Mouse (Mus musculus) spleen, postnatal 14 days (tissue): ENCODE results near the gene Polg.

Experiments
- DNase-seq, 2 experiments: peaks; one replicate each; pipeline ENCODE4 v3.0.0; 2021 to 2022; ENCODE audit warnings: low spot score in 2 of 2

Polg gene

DNA sequence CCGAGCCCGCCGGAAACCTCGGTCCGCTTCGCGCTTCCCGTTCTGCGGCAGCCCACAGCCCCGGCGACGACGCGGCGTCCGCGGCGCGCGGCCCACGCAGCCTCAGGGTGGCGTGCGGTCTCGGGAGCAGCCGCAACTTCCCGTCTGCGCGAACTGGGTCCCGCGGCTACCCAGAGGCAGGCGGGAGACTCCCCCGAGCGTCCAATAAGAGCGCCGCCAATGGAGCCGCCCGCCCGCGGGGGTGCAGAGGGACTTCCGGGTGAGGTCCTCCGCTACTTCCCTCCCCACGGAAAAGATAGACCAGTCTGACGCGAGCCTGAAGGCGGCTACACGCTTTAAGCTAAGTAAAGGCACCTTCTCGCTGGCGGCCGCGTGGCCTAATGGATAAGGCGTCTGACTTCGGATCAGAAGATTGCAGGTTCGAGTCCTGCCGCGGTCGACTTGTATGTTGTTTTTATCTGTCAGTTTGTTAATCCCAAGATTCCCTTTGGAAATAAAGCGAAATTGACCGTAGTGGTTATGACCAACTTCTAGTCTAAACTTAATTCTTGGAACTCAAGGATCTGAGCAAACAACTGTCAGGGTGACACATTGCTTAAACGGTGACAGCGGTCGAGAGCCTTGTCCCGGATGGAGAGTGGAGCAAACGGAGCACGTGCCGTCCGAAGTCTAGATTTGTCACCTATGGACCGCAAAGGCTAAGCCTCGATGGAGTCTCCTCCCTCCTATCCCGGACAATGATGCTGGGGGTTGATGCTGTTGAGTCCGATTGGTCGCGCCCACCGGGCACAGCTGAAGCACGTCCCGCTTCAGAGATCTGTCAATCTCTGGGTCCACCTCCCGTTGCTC, at the start of gene Polg:
Gene Polg, minus strand, starts transcription at position 310 of the 849 bp plus-strand sequence.
- DNase-seq = peak; percentile 97 to 98

DNA sequence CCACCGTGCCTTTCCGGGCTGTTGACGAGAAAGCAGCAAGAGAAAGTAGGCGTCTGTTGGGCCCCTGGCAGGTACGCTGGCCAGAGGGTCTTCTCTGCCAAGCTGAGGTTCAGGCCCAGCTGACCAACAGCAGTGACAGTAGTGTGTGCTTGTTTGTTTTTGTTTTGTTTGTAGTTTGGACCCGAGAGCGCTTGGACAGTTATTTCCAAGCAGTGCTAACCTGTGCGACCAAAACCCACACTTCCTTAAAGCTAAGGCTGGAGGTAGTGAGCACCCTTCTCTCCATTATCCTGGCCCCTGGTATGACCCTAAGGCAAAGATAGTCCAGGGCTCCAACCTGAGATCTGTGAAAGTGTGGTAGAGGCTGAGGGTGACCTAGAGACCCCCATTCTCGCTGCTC, 49.7 kb upstream of the Polg start:
- DNase-seq = no peak

DNA sequence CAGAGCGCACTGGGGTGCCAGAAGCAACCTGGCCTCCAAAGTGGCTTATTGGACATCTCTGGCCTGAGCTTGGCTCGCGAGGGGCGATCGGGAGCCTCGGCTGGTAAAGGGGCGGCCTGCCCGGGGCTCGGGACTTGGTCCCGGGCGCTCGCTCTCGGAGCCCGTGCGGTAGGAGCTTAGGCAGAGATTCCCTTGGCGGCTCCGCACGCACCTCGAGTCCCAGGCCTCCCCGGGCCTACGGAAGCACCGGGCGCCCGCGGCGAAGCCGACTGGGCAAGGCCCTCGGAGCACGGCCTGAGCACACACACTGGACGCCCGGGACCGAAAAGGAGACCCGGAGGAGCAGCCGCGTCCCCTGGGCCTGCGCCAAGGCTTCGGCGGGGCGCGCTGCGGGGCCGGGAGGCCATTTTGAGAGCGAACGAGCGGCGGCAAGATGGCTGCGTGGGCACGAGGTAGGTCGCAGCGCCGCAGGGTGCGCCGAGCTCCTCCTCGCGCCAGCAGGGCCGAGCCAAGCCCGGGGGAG, 49.1 kb upstream of the Polg start:
- no peak for DNase-seq

DNA sequence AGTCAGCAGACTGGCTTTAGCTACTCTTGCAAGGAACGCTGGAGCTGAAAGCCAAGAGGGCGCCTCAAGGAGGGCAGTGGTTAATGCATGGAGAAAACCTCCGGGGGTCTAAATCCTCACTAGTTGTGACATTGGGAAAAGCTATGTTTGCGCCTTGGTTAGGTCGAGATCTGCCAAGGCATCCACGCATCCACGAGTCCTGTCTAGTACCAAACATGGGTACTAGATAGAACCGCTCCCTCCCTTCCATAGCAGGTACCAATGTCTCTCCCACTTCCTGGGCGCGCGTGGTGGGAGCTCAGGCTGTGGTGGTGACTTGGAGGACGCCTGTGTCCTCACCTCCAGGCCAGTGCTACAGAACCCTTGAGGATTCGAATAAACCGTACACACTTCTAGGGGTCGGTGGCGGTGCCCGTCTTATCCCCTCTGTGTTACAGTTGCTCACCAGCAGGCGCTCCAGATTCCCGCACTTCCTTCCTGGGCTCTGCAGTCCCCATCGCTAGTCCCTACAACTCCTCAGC, 48.3 kb upstream of the Polg start:
- DNase-seq = no peak

DNA sequence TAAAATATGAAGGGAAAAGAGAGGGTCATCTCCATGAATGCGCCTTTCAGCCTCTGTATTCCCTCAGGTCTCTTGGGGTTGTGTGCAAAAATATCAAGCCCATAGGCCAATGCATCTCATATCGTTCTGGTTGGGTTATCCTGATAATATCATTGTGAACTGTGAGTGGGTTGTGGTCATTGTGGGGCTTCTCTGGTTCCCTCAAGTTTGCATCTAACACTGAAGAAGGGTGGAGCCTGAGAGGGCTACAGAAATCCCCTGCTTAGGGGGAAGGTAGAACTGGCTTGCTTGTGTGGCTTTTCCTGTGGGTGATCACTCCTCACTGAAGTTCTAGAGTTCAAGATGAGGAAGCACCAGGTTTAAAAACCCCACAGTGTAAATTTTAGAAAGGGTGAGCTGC, 47.3 kb upstream of the Polg start:
- DNase-seq = no peak

DNA sequence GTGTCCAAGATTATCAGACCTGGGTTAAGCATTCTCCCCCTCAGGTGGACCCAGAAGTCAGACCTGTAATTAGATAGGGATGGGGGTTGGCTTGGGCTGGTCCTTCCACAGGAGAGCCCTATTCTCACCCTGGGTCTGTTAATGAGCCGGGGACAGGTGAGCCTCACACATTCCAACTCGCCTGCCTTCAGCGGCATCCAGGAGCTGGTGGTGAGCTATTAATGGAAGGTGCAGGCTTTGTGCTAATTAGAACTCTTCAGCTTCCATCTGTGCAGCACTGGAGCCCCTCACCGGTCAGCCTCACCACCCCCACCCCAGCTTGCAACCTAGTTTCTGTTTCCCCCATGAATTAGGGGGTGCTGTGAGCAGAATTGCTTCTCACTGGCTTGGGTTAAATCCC, 46.3 kb upstream of the Polg start:
- no peak for DNase-seq

DNA sequence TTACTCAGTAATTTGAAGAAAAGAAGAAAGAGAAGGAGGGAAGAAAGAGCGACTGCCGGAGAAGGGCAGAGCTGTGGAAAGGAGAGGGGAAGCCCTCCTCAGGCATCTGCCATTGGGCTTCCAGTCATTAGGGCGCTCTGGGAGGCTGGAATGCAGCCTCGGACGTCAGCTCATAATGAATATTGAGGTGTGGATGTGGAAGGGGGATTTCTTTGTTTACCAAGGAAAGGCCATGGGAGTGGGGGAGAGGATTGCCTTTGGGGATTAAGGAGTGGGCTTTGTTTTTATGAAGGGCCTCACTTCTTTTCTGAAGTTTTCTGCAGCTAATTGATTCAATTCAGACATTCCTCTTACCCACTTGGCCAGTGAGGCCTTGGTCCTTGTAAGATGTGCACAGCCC, 45.5 kb upstream of the Polg start:
- no peak for DNase-seq

DNA sequence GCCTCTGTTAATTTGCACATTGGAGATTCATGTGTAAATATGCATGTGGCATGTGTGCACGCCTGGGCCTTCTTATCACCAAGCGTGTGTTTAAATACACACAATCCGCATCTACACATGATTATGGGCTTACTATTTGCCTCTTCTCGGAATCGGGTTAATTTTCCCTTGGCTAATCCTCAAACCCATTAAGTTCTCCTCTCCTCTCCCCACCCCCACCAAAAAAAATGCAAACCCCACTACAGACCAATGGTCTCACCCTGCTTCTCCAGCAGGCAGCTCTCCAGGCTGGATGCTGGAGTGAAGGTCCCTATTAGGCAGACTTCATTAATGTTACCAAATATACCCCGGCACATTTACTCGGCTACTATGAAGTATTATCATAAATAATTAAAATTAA, 45.0 kb upstream of the Polg start:
- DNase-seq = no peak

DNA sequence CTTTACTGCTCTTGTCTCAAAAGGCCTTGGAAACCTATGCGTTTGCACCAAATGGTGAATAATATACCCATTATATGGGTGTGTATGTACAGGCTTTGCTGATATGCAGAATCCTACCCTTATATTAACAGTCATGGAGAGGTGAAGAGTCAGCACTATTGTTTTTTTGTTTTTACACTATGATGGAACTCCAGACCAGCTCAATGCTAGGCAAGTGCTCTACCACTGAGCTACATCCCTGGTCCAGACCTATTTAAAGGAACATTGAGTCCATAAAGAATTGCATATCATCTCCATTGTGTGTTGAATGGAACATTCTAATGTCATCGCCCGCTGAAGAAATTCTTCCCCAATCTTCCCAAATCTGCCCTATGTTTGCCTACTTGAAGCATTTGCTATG, 44.5 kb upstream of the Polg start:
- no peak for DNase-seq

DNA sequence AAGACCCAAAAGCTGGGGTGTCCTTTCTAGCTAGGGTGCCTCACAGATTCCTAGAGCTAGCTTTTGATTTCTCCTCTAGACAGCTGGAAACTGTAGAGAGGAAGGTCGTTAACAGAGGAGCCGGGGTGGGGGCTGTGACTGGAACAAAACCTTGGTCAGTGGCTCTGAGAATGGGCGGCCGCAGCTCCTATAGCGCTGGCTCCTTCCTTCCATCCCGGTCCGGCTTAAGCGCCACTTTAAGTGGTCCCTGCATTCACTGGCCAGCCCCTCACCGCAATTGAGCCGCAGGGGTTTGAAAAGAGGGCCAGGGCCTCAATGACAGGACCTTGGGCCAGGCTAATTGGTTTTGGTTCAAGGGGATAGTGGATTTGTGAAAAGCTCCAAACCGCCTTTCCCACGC, 43.5 kb upstream of the Polg start:
- no peak for DNase-seq

DNA sequence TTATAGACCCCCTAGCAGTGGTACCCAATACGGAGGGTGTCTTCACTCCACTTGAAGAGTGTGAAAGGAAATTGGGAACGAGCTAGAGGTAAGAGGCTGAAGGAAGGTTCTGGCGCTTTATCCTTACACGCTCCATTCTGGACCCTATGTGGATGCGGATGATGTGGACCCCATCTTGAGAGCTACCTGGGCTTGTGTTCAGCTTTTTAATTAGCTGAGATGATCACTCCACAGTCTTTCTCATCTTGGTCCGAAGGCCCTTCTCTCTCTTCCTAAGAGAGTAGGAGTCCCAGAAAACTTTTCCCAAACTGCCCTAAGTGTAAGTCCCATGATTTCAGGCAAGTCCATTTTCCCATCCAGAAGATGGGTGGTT, 43.1 kb upstream of the Polg start:
- DNase-seq = no peak

DNA sequence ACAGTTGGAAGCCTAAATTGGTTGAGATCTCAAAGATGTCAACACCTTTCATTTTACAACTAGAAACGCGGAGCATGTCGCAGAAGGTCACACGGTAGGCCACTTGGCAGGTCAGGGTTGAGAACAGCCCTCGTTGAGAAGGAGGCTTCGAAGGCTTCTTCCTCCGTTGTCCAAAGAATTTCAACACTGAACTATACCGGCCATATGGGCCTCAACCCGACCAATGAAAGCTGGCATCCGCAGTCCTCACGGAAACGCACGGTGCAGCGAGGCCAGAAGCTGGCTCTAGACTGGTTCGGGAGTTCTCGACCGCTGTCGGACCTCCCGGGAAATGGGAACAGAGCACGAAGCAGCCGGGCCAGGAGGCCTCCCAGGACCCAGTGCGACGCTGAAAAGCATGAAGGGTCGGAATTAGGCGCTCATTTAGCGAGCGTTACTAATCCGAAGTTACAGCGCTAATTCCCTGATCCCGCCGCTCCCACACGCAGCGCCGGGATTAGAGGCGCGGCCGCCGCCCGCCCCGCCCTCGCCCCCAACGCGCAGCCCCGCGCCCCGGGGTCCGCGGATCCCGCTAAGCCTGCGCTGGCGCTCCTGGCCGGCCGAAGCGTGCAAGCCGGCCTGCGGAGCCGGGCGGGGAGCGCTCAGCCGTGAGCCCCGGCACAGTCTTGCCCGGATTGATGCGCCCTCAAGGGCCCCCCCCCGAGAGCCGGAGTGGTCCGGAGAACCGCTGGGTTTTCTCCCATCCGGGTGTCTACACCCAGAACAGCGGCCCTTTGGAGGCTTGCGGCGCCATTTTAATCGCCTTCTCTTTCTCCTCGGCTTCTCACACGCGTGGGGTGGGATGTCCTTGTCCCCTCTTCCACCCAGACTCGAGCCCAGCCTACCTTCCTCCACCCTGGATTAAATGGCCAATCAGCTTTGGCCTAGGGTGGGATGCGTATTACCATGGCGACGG, 42.4 kb upstream of the Polg start:
- DNase-seq = no peak

DNA sequence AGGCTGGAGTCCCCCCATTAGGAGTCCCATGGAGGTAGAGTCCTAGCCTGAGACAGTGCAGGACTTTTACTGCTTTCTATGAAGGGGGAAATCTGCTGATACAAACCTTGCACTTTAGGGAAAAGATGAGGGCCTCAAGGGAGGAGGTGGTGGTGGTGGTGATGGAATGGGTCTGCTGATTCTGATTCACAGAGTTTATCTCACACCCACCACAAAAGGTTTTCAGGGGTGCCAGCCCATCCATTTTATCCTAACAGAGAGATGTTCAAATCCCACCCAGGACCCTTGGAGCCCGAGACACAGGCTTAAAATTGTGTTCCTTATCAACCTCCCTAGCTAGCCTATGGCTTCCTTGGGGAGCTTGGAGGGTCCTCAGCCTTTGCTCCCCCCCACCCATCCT, 41.6 kb upstream of the Polg start:
- DNase-seq = no peak

DNA sequence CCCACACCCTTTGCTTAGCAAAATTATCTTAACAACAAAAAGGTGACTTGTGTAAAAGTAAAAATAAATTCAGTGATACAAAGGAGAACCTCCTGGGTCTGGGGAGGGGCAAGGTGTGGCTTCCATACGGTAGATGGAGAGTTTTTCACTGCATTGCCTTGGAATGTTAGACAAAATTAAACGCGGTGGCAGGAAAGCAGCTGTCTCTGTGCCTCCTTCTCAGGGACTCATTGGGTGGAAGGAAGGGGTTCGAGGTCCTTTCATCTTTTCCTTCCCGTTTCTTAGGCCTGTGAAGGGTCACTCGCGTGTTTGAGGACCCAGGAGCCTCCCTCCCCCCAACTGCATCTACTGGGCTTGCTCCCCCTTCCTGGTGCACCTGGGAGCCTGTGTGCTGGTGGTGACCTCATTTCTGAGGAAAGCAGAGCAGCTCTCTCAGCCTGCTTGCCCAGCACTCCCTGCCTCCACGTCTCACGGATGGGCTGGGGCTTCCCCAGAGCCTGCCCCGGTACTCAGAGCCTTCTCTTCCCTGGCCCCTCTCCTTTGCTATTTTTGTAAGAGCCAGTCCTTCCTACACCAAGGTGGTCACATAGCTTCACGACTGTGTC, 41.0 kb upstream of the Polg start:
- DNase-seq = no peak

DNA sequence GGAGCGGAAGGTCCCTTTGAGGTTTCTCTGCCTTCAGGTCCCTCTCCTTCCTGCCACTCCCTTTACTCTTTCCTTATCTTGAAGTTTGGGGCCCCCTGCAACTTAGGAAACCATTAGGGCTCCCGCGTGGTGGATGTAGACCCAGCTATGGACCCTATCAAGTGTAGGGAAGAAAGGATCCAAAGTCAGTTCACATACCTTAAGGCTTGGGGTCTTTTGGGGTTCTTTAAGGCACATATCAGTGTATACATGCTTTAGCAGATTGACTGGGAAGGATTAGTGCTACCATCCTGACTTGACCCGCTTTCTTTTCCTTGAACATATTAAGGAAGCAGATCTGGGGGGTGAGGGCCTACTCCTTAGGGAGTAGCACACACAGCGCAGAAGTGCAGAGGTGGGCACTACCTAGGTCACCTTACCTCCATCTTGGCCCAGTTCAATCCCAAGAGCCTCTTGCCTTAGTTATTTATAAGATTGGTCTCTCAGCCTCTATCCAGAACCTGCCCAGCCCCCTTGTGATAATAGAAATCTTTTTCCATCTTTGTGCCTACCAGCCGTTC, 40.4 kb upstream of the Polg start:
- no peak for DNase-seq

DNA sequence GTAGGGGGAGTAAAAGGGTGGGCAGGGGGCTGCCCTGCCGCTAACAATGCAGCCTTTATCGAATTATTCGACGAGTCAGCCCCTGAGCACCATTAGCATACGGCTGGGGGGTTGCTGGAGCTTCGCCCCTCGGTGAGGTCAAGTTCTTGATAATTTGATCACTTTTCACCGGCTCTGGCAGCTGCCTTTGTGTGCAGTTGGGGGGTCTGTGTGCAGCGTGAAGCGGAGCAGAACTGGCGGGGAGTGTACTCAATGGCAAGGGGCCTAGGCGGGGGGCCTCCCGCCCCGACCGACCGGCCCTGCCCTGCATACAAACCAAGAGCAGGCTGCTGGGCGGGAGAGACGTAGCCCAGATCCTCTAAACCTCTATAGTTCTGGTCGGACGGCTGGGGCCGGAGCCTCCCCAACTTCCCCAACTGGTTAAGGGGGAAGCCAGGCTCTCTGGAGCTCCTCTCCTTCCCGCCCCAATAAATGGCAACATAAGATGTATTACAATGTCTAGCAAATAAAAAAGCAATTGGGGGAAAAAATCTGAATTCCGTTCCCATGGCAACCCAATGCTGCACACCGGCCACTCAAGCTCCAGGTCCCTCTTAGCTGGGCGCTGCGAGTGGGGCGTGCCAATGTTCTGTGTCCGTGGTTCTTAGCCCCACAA, 39.8 kb upstream of the Polg start:
- no peak for DNase-seq

DNA sequence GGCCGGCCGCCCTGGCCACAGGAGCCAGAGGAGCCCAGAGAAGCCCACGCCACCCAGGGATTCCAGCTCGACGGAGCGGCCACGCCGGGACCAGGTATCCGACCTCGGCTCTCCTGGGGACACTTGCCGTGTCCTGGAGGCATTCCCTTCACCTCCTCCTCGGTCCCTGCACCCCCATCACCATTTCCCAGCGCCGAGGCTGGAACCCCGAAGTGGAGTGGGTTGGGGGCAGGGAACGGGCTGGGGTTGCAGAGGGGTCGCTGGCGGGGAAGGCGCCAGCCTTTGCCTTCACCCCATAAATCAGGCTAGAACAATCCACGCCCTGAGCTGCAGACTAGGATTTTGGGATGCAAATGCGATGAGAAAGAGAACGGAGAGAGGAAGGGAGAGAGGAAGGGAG, 39.2 kb upstream of the Polg start:
- no peak for DNase-seq

DNA sequence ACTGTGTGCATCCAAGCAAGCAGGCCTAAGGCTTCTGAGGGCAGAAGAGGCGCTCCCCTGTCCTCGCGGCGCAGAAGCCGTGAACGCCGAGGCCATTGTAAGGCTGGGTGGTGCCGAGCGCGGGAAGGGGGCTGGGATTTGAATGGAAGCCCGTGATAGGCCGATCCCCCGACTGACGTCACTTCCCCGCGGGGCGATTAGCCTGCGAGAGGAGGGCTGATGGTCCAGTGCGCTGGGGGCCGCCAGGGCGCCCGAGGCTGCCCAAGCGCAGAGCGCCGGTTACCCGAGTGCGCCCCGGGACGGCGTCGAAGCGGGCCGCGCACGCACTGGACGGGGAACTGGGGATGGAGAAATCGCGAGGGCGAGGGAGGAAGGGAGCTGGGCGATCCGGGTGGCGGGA, 38.6 kb upstream of the Polg start:
- DNase-seq = no peak

DNA sequence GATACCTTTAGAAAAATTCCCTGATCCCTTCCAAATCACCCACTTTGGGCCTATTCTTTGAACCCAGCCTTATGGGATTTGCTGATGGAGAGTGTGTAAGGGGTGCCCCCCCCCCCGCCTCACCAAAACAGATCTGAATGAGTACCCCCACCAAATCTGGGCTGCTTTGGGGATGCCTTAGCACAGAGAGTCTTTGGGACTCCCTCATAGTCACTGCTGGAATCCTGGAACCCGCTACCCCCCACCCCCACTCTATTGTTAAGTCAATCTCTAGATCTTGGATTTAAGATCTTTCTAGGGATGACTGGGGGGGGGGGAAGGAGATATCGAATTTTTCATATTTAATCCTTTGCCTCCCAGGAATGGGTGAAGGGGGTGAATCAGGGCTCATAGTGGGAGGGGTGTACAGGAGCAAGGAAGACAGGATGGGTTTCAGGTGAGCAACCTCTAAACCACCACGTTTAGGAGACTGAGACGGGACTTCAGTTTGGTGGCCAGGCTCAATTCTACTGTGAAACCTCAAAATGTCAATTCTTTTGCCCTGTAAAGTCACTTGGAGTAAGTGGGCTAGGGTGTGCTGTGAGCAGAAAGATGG, 37.6 kb upstream of the Polg start:
- DNase-seq = no peak

DNA sequence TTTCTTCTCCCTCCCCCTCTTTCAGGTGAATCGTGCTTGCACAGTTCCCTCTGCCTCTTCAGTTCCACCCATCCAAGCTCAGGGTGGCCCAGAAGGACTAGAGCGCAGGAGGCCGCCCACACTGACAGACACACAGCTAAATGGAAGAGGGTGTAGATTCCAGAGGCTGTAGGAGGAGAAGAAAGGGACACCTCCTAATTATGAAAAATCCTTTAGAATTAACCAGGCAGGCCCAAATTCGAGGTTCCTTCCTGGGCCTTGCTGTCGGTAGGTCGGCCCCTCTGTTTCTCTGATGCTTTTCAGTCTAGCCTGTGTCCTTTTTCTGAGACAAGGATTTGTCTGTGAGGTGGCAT, 36.9 kb upstream of the Polg start:
- no peak for DNase-seq
